Mouse (Mus musculus): ENCODE measurements around the gene Rsph1.

Gene Rsph1

GRCm38 (mm10) chr17:31253951-31254350, 23.2 kb downstream of the Rsph1 start:
- DNase-seq = no peak

- no peak for DNase-seq
Measured at GRCm38 (mm10) chr17:31247144-31247543, 30.0 kb downstream of the Rsph1 start.

- no peak for DNase-seq
Measured at GRCm38 (mm10) chr17:31245321-31245720, 31.9 kb downstream of the Rsph1 start.

GRCm38 (mm10) chr17:31242764-31243163, 34.4 kb downstream of the Rsph1 start:
- no peak for DNase-seq

- no peak for DNase-seq
Measured at GRCm38 (mm10) chr17:31241156-31241555, 36.0 kb downstream of the Rsph1 start.

- DNase-seq = peak; percentile 23
Measured at GRCm38 (mm10) chr17:31238234-31239020, 38.8 kb downstream of the Rsph1 start.

GRCm38 (mm10) chr17:31235915-31236314, 41.3 kb downstream of the Rsph1 start:
- no peak for DNase-seq

GRCm38 (mm10) chr17:31232251-31233010, 44.8 kb downstream of the Rsph1 start:
- DNase-seq = no peak

- no peak for DNase-seq
Measured at GRCm38 (mm10) chr17:31231780-31232179, 45.4 kb downstream of the Rsph1 start.

GRCm38 (mm10) chr17:31226931-31227330, 50.3 kb downstream of the Rsph1 start:
- no peak for DNase-seq

- no peak for DNase-seq
Measured at GRCm38 (mm10) chr17:31226368-31226767, 50.8 kb downstream of the Rsph1 start.

- DNase-seq = no peak
Measured at GRCm38 (mm10) chr17:31224591-31224990, 52.6 kb downstream of the Rsph1 start.

GRCm38 (mm10) chr17:31223835-31224234, 53.3 kb downstream of the Rsph1 start:
- peak; percentile 23 for DNase-seq

GRCm38 (mm10) chr17:31222810-31223310, 54.3 kb downstream of the Rsph1 start:
- DNase-seq = no peak

GRCm38 (mm10) chr17:31216068-31216955, 60.9 kb downstream of the Rsph1 start:
- DNase-seq = no peak

- no peak for DNase-seq
Measured at GRCm38 (mm10) chr17:31211881-31212280, 65.3 kb downstream of the Rsph1 start.

GRCm38 (mm10) chr17:31210299-31210698, 66.9 kb downstream of the Rsph1 start:
- DNase-seq = peak; percentile 66

GRCm38 (mm10) chr17:31209376-31209930, 67.7 kb downstream of the Rsph1 start:
- DNase-seq = no peak

- DNase-seq = no peak
Measured at GRCm38 (mm10) chr17:31208654-31209053, 68.5 kb downstream of the Rsph1 start.

GRCm38 (mm10) chr17:31207771-31208334, 69.3 kb downstream of the Rsph1 start, which contains the start of gene Ubash3a:
Gene Ubash3a, plus strand, starts transcription at chr17:31207873.
- peak; percentile 55 for DNase-seq
